Mouse (Mus musculus) heart, postnatal 36 days (tissue): ENCODE results near the gene Cdkal1. TPM values are rescaled to one million over a fixed set of nuclear protein-coding genes. Genes with fewer than 3 reads are reported as not detected.

Experiments used
- DNase-seq, 2 experiments: peaks; one replicate each; pipeline ENCODE4 v3.0.0; 2021 to 2022
- intact Hi-C: fragments of 180-260 bp; cut with DNase I; formaldehyde crosslinking; loops from one replicate; pipeline ENCODE4 v1.15.1; 2025
- total RNA-seq, 2 experiments: library from RNA; stranded (reverse); gene quantifications; 2 replicates each; pipeline ENCODE4 v1.2.3; 2021

The Cdkal1 gene
- total RNA-seq, 2 experiments from 2014 or later, result 30.8 to 32.3 TPM

DNA sequence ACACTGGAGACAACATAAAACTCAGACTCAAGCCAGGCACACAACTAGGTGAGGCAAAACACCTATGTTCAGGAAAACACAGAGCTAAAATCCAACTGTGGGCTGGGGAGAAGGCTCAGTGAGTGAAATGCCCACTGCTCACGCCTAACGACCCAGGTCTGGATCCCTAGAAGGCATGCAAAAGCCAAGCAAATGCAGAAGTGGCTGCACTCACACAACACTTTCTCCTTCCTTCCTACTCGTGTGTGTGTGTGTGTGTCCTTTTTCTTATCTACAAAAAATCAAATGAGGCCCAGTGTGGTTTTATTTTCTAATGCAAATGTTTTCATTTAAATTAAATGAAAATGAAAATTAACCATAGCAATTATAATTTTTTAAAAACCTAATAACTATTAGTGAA is 82.5 kb downstream of the Cdkal1 start:
- no peak for DNase-seq
- intact Hi-C loops, result no loop called here

DNA sequence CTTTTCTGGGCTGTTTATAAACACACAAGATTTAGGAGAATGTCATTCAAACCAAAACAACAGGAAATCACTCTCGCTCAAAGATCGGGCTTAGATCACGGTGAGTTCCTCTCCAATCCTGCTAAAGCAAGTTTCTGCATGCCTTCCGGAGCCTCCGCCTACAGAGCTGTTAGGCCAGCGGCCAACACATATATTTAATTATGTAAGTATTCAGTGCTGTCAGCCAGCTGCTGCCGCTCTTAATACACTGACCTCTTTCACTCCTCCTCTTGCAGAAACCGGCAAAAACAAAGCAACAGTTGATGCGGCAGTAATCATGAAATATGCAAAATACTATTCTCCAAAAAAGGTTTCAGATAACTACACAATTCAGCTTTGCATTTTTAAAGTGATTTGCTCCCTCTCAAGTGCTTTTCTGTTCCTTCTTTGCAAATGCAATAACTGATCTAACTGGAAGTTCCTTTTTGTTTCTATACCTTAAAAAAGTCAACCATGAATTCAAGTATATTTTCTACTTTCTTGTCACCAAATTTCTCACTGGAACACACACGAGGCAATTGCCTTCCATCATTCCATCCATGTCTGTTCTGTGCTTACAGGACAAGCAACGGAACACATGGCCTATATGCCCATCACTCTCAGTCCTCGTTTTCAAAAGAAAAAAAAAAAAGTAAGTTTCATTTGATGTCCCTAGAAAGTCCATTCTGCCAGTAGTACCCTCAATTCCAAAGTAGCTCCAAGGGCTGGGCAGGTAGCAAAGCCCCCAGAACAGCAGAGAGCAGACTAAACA is 85.6 kb downstream of the Cdkal1 start:
- intact Hi-C loops, result no loop called here
- peak; percentile 24 to 25 for DNase-seq

DNA sequence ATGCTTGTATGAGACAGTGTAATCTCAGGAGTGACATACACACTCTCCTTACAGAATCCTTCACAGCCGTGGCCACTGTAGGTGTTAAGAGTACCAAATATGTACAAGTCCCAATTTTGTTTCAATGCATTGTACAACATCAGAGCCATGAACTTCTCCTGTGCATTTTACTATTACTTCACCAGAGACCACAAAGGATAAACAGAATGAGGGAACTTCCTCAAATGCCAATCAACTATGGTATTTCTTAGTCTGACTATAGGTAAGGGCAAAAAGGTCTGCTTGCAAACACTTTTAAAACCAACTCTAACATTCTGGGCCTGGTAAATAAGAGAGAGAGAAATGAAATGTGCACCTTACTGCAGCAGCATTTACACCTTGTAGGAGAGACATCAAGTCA is 87.4 kb downstream of the Cdkal1 start:
- intact Hi-C loops, result no loop called here
- no peak for DNase-seq

DNA sequence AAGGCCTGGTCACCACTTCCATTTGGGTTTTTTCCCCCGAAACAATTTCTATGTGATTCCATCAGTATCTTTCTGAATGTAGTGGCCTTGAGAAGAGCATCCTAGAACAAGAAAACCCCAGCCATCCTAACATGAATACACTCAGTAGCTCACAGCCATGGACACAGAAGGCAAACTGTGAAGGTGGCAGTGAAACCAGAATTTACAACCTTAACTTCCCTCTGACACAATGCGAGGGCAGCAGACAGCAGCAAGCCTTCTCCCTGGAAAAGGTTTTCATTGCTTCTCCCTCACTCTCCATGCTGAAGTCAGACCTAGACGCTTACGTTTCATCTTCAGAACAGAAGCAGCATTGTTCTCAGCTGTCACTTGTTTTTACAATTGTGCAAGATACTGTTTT is 87.9 kb downstream of the Cdkal1 start:
- DNase-seq, result no peak
- intact Hi-C loops, result no loop called here

DNA sequence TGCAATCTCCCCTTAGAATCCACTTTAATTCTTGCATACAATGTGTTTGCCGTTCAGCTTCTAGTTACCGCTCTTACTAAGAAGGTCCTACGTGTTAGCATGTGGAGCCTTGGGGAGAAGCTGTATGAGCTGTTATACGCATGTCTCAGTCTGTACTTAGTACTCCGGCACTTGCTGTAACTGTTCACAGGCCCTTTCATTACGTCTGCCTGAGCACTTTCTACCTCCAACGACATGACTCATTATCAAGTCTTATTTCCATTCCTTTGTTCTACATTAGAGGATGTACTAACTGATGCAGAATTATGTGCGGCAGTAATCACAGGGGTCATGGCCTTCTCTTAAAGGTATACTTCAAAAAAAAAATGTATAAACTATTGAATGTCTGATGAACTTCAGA is 89.1 kb downstream of the Cdkal1 start:
- DNase-seq, result no peak
- intact Hi-C loops, result no loop called here

DNA sequence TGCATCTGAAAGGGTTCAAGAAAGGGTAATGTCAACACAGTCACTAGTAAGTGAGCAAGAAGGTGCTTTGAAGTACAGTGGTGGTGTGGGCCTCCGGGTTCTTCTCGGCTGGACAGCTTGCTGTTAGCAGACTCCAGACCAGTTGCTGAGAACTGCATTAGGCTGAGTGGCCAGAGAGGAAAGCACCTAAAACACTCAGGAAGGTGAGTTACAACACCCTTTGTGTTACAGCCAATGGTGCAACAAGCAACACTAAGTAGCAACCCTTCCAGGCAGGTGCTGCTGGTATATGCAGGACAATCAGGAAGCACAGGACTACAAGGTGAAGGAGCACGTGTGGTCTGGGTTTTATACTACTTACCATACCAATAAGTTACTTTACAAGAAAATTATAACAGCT is 90.2 kb downstream of the Cdkal1 start:
- intact Hi-C loops, result no loop called here
- no peak for DNase-seq

DNA sequence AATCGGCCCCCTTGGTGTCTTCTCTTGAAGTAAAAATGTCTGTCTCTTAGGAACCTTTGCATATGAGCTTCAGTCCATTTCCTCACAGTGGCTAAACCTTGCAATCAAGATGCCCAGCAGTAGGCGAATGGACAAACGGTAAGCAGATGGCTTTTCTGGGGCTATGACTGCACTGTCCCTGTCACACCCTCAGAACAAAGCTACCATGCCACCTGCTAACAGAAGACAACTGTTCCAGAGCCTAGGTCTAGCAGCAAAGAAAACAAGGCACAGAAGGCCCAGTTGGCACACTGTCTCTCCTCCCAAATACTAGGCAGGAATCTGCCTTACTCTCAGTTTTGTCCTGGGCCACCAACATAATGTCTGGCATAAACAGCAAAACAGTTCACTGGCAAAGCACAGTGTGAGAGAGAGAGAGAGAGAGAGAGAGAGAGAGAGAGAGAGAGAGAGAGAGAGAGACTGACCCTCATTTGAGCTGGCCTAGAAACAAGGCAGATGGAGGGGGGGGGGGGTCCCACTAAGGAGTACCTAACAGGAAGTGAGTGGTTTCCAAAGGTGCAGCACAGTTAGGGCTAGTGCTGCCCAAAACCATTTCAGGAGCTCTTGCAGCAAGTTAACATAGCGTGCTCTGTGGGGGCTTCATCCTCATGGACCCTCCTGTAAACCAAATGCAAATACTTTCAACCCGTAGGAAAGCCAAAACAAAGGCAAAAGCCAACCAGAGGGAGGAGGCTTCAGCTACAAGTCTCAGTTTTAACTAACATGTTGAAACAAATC is 95.6 kb downstream of the Cdkal1 start:
- intact Hi-C loops, result no loop called here
- DNase-seq, result no peak

DNA sequence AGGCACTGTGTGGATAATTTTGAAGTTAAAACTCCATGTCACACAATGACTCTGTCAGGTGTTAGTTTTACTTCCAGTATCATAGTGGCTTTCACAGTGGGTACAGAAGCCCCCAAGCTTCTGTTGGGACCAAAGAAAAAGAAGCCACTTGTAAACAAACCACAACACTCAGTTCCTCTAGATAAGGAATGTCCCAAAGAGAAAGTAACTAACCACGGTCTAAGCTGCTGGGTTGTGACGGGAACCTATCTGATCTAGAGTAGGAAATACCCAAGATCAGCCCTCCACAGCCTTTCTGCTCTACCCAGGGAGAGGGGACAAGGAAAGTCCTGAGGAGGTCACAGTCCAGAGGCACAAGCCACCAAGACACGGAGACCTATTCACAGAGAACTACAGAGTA is 99.4 kb downstream of the Cdkal1 start:
- DNase-seq, result no peak
- intact Hi-C loops, result no loop called here

DNA sequence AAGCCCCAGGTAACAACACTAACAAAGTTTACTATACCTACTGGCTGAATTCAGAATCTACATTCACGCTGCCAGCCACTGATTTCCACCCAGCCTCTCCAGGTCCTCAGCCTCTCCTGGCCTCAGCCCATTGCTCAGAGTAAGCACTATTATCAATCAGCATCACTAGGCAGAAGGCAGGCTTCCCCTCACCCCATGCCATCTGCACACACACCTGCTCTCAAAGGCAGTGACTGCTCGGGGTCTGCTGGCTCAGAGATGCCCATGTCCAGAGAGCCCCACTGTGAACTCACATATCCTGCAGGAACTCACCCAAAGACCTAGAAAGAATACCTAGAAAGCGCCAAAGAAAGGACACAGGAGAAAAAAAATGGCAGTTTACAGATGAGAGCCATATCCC is 102.2 kb downstream of the Cdkal1 start:
- intact Hi-C loops, result no loop called here
- no peak for DNase-seq

DNA sequence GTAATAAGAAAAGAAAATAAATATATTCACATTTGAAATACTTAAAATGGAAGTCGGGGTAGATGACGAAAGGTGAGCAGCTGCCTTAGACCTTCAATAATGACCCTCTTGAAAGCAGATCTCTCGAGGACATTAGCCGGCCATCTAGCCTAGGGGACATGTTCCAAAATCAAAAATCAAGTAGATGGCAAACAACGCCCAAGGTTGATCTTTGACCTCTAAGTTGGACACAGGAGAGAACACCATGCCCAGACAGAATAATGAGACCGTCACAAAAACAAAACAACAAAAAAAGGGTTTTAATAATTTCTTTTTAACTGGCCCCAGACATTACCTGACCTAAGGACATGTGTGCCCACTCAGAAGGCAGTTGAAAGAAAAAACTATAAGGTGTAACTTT is 103.4 kb downstream of the Cdkal1 start:
- intact Hi-C loops, result no loop called here
- no peak for DNase-seq

DNA sequence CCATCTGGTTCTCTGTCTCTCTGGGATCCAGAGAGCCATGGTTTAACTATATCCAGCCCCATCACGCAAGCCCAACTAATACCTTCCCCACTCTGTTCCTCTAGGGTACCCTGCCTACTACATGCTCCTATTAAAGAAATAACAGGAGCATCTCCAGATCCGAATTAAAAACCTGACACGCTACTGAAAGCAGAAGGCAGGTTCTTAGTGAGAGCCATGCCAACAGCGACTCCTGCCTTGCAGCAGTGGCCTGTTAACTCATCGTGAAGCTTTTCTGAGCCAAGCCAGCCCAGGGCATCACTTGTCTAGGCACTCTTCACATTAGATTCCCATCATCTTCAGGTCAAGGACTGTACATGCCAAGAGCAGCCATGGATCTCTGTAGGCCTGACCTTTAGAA is 104.3 kb downstream of the Cdkal1 start:
- intact Hi-C loops, result no loop called here
- DNase-seq, result no peak

DNA sequence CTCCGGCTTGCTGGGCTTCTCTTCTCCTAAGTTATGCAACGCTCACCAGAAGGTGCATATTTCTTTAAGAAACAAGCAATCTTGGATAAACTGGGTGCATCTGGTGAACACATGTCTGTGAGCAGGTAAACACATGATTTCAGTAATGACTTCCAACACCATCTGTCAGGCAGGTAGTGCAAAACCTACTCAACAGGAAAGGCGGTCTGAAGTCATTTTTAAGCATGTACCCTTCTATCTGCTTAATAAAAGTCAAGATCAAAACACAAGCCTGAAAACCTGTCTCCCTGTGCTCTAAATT is 108.2 kb downstream of the Cdkal1 start:
- no peak for DNase-seq
- intact Hi-C loops, result no loop called here

DNA sequence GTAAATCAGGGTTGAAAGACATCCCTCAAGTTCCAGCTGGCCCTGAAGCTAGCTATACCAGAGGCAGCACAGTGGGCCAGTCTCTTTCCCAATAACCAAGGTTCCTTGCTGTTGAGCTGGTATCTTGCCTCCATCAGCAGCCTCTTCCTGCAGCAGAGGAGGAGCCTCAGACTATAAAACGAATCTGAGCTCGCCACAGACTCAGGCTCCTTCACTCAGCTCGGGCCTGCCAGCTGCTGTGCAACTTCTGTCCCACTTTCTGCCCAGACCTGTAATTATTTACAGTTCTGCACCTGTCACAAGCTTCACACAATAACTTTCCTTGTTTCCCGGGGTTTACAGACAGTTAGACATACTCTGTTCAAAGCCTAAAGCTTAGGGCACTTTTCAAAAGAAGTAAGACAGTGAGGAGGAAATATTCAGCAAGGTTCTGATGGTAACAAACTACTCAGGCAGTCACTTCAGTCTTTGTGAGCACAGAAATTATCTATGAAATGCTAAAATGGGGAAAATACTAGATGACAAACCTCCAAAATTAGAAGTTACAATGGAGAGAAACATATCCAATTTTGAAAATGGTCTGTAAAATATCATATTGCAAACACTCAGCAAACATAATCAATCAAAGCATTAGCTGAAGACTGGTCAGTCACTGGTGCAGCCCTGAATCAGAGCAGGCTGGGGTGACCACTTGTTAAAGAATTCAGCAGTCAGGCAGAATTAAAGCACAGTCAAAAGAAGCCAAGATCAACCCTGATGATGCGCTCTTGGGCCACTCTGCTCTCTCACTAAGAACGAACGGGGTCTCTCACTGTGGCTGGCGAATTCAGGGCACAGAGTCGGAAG is 108.8 kb downstream of the Cdkal1 start:
- intact Hi-C loops, result no loop called here
- DNase-seq, result no peak

DNA sequence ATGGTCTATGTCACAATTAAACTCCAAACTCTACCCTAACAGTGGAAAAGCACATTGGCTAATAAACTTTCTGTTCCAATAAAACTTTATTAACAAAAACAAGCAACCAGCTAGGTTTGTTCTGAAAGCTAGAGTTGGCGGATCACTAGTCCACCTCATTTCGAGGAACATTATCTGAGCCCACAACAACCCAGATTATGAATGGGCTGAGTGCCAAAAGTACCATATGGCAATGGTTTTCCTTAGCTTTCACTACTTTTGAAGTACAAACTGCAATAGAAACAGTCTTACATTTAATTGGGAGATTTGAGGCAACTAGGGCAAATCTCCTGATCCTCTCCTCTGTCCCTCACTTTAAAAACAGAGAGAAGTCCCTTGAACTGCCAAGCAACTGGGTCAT is 110.4 kb downstream of the Cdkal1 start:
- intact Hi-C loops, result no loop called here
- DNase-seq, result no peak

DNA sequence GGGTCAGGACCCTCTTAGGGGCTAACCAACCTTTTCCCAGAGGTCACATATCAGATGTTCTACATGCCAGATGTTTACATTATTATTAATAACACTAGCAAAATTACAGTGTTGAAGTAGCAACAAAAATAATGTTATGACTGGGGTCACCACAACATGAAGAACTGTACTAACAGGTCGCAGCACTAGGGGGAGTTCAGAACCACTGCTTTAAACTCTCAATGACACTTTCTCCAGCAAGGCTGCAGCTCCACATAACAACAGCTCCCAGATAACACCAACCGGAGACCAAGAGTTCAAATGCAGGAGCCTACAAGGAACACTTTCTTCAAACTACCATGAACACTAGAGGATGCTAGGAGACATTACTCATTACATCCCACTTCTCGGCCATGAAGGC is 111.3 kb downstream of the Cdkal1 start:
- intact Hi-C loops, result no loop called here
- no peak for DNase-seq

DNA sequence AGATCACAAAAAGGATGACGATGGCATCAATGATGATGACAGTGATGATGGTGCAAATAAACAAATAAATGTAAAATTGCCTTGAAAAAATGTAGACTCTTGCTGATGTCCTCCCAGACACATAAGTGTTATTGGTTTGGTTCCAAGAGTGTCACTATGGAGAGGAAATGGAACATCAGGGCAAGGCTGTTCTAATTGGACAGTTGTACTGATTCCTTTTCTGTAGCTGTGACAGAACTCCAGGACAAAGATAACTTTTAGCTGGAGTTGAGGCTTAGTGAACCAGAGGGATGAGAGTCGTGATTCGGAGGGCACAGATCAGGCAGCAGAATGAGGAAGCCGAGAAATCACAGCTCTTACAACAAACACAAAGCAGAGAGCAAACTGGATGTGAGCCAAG is 111.7 kb downstream of the Cdkal1 start:
- intact Hi-C loops, result no loop called here
- no peak for DNase-seq

DNA sequence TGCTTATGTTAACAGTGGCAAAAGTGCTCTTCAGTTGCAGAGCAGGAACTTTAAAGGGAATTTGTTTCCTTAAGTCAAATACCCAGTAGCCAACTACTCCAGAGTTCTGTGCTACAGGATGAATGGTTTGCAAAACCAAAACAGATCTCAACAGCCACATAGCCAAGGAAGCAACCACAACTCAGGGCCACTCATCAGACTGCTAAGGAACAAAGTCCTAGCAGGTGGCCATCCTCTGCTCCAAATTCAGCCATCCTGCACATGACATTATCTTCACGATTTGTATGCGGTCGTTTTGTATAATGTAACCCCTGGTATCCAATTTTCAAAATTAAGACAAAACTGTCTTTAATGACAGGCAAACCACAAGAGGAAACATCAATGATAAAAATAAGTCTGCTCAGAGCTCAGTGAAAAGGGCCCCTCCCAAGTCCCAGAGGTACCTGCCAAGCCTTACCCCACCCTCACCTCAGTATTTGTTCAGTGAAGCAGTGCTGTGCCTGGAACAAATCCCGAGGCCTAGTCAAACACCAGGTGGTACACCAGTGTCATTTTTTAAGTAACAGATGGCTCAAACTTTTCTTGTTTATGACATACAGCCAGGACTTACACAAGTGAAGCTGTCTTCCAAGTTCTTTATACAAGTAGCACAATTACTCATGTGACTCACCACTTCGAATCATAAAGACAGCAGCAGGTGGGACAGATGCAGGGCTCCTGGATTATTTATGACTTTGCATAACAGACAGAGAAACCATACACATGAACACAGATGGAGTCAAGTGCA is 117.6 kb downstream of the Cdkal1 start:
- intact Hi-C loops, result no loop called here
- DNase-seq, result no peak

DNA sequence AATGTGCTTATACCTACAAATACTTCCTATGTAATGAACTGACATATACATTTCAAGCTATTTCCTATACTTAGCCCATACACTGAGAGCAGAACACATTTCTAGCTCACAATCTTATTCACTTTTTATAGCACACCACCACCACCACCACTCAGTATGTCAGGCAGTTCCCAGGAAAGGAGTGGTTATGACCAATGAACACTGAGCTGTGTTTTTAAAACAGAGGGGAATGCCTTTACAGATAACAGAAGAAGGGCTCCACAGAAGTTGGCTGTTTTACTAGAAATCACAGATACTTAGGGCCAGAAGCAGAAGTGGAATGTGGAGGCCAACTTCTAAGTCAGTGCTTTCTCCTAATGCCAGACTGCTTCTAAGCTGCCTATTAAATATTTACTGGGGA is 121.0 kb downstream of the Cdkal1 start:
- DNase-seq, result no peak
- intact Hi-C loops, result no loop called here

DNA sequence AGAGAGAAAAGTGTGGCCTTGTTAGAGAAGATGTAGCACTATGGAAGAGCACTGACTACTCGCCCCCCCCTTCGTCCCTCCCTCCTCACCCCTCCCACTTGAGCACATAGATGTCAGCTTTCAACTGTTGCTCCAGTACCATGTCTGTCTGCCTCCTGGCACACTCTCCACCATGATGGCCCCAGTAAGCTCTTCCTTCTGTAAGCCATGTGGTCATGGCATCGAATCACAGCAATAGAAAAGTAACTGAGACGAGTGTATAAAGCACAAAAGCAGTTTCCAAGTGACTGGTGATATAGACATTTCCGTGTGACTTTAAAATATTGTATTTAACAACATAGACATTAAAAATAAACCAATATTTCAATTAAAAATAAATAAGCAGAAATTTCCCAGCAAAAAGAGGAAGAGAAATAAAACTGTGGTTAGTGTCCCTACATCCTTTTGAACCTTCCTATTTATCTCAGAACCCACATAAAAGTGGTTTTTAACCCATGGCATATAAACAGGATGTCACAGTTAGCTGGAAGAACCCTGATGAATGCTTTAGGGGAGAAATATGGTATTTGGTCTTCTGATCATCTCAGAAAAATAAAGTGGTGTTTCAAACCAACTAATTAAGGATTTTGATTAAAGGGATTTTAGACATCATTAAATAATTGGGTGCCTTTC is 129.2 kb downstream of the Cdkal1 start:
- intact Hi-C loops, result no loop called here
- no peak for DNase-seq

DNA sequence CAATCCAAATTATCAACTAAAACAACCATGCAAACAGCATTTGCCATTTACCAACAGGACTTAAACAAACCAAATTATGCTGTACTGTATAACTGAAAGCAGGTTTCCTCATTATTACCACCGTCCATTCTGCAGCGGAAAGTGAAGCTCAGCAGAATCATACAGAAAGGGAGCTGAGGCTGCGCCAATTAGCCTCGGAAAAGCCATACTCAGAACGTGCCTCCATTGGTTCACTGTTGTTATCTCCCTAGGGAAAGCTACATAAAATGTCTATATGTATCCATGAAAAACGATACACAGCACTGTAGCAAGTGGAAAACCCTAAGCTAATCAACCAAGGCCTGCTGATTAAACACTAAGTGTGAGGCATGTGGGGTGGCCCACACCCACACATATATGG is 130.6 kb downstream of the Cdkal1 start:
- intact Hi-C loops, result no loop called here
- DNase-seq, result no peak
